Mouse (Mus musculus): Measurements from ENCODE around the gene 4933407L21Rik. TPM values are rescaled to one million over a fixed set of nuclear protein-coding genes. Genes with fewer than 3 reads are reported as not detected.

The 4933407L21Rik gene
- polyA plus RNA-seq, 1 experiment from 2014 or later: not detected

DNA sequence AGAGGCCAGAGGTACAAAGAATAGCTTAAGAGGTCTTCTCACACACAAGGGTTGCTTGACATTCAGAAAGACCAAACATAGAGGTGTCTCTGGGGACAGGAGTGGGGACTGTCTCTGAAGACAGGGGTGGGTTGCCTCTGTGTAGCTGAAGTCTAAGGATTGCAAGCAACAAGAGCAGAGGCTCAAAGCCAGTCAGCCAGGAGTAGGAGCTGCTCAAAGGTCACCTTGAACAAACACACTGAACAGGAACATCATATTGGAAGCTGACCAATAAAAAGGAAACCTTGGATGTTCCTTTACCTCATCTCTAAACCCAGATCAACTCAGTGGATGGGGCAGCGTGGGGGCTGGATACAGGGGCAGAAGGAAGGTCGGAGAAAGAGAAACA, 31.6 kb downstream of the 4933407L21Rik start:
- no peak overlapping the region for H3K27ac ChIP-seq (ENCODE audit: low read depth, low read length)
- no peaks in the 10 kb centered on the region; the same call in none of the 2 replicates for H3K4me1 ChIP-seq (replicated peaks; ENCODE audit: control insufficient read depth, insufficient read depth, low read length)
- WGBS: 63% methylated on average over 2 of the region's 2 CpGs
- no peaks in the 10 kb centered on the region for H3K27me3 ChIP-seq (replicated peaks; ENCODE audit: control insufficient read depth, insufficient read depth, low read length)
- no peak for DNase-seq (ENCODE audit: low spot score)
- no peaks in the 10 kb centered on the region for H3K36me3 ChIP-seq (ENCODE audit: control insufficient read depth, insufficient read depth, low read length)
- H3K9me3 ChIP-seq (ENCODE audit: control insufficient read depth, low read length): no peaks in the 10 kb centered on the region
- H3K4me2 ChIP-seq: no peak overlapping the region
- no peak overlapping the region for H3K4me3 ChIP-seq (ENCODE audit: low read depth, low read length)
- no peak for ATAC-seq (replicated peaks; ENCODE audit: low FRiP score)
- H3K9ac ChIP-seq (ENCODE audit: low read depth, low read length): no peak overlapping the region

DNA sequence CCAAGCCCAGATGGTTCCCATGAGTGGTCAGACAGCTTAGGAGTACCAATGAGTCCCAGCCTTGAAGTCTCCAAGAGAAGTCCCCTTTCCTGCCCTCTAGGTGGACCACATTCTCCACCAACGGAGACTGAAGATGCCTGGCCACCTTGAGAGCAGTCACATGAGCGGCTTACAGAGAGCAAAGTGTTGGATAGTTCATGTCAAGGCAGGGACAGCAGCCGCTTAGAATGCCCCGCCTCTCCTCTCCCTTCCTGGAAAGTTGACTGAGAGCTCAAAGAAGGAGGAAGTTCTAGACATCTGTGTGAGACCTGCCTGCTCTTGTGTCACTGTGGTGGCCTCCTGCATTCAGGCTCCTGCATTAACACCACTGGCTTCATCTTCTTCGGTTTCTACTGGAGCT, 32.6 kb downstream of the 4933407L21Rik start, which contains the start of gene Gpr55:
Gene Gpr55, minus strand, starts transcription at position 135 of the 400 bp plus-strand sequence.
- DNase-seq (ENCODE audit: low spot score) (no peak), ATAC-seq (replicated peaks; ENCODE audit: low FRiP score) (no peak)
- H3K4me1 ChIP-seq (replicated peaks; ENCODE audit: control insufficient read depth, insufficient read depth, low read length): no peaks in the 10 kb centered on the region; the same call in 1 of the 2 replicates
- no peaks in the 10 kb centered on the region for H3K27me3 ChIP-seq (replicated peaks; ENCODE audit: control insufficient read depth, insufficient read depth, low read length)
- no peaks in the 10 kb centered on the region for H3K36me3 ChIP-seq (ENCODE audit: control insufficient read depth, insufficient read depth, low read length)
- no peak within 1 kb of the TSS for H3K9ac ChIP-seq (ENCODE audit: low read depth, low read length)
- H3K4me2 ChIP-seq: no peak within 1 kb of the TSS
- 34% methylated on average over 5 of the region's 5 CpGs for WGBS
- no peak within 1 kb of the TSS for H3K4me3 ChIP-seq (ENCODE audit: low read depth, low read length)
- H3K9me3 ChIP-seq (ENCODE audit: control insufficient read depth, low read length): no peaks in the 10 kb centered on the region
- no peak within 1 kb of the TSS for H3K27ac ChIP-seq (ENCODE audit: low read depth, low read length)

- no peak overlapping the region for H3K4me2 ChIP-seq
- H3K9ac ChIP-seq (ENCODE audit: low read depth, low read length): no peak overlapping the region
- H3K9me3 ChIP-seq (ENCODE audit: control insufficient read depth, low read length): no peaks in the 10 kb centered on the region
- H3K4me1 ChIP-seq (replicated peaks; ENCODE audit: control insufficient read depth, insufficient read depth, low read length): no peaks in the 10 kb centered on the region; the same call in 1 of the 2 replicates
- H3K27me3 ChIP-seq (replicated peaks; ENCODE audit: control insufficient read depth, insufficient read depth, low read length): no peaks in the 10 kb centered on the region
- no peak for ATAC-seq (replicated peaks; ENCODE audit: low FRiP score)
- no peaks in the 10 kb centered on the region for H3K36me3 ChIP-seq (ENCODE audit: control insufficient read depth, insufficient read depth, low read length)
- WGBS: 47% methylated on average over 3 of the region's 3 CpGs
- no peak for DNase-seq (ENCODE audit: low spot score)
- no peak overlapping the region for H3K4me3 ChIP-seq (ENCODE audit: low read depth, low read length)
- H3K27ac ChIP-seq (ENCODE audit: low read depth, low read length): no peak overlapping the region
Measured at GRCm38 (mm10) chr1:85962081-85962480, 33.8 kb downstream of the 4933407L21Rik start.

GRCm38 (mm10) chr1:85965856-85966255, 37.6 kb downstream of the 4933407L21Rik start:
- DNase-seq (ENCODE audit: low spot score): no peak

GRCm38 (mm10) chr1:85969081-85969480, 40.8 kb downstream of the 4933407L21Rik start:
- ATAC-seq (replicated peaks; ENCODE audit: low FRiP score): no peak
- Histone ChIP-seq H3K27ac (ENCODE audit: low read depth, low read length) (no peak overlapping the region), H3K4me1 (replicated peaks; ENCODE audit: control insufficient read depth, insufficient read depth, low read length) (no peaks in the 10 kb centered on the region), H3K4me3 (ENCODE audit: low read depth, low read length) (no peak overlapping the region), H3K9ac (ENCODE audit: low read depth, low read length) (no peak overlapping the region), H3K27me3 (replicated peaks; ENCODE audit: control insufficient read depth, insufficient read depth, low read length) (no peaks in the 10 kb centered on the region), H3K9me3 (ENCODE audit: control insufficient read depth, low read length) (no peaks in the 10 kb centered on the region), H3K36me3 (ENCODE audit: control insufficient read depth, insufficient read depth, low read length) (no peaks in the 10 kb centered on the region), H3K4me2 (no peak overlapping the region)
- no peak for DNase-seq (ENCODE audit: low spot score)
- 57% methylated on average over 1 of the region's 1 CpGs for WGBS

More at GRCm38 (mm10) chr1:85965856-85966255, 37.6 kb downstream of the 4933407L21Rik start:
- Histone ChIP-seq H3K27me3 (replicated peaks; ENCODE audit: control insufficient read depth, insufficient read depth, low read length) (no peaks in the 10 kb centered on the region), H3K4me1 (replicated peaks; ENCODE audit: control insufficient read depth, insufficient read depth, low read length) (no peaks in the 10 kb centered on the region), H3K9ac (ENCODE audit: low read depth, low read length) (no peak overlapping the region), H3K4me3 (ENCODE audit: low read depth, low read length) (no peak overlapping the region), H3K36me3 (ENCODE audit: control insufficient read depth, insufficient read depth, low read length) (no peaks in the 10 kb centered on the region), H3K4me2 (no peak overlapping the region), H3K9me3 (ENCODE audit: control insufficient read depth, low read length) (no peaks in the 10 kb centered on the region), H3K27ac (ENCODE audit: low read depth, low read length) (no peak overlapping the region)
- no peak for ATAC-seq (replicated peaks; ENCODE audit: low FRiP score)
- WGBS: 55% methylated on average over 3 of the region's 3 CpGs

DNA sequence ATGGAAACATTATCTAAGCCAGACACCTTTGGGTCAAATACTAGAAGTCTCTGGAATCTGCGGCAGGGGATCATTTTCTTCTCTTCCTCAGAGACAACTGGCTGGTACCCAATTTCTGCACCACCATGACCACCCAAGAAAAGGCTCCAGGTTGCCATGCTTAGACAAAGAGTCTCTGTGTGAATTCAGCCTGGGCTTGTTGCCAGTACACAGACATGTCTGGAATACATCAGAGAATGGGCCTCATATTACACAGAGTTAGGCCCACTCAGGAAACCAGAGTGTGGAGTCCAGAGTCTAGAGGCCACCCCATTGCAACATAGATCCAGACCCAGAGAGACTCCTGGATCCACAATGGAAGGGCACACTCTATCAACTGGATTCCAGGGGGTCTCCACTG, 41.2 kb downstream of the 4933407L21Rik start:
- no peak for ATAC-seq (replicated peaks; ENCODE audit: low FRiP score)
- 94% methylated on average over 1 of the region's 1 CpGs for WGBS
- no peaks in the 10 kb centered on the region for H3K27me3 ChIP-seq (replicated peaks; ENCODE audit: control insufficient read depth, insufficient read depth, low read length)

GRCm38 (mm10) chr1:85971070-85971469, 42.8 kb downstream of the 4933407L21Rik start:
- 86% methylated on average over 3 of the region's 3 CpGs for WGBS
- ATAC-seq (replicated peaks; ENCODE audit: low FRiP score) (no peak), DNase-seq (ENCODE audit: low spot score) (no peak)
- no peak overlapping the region for H3K4me2 ChIP-seq
- no peaks in the 10 kb centered on the region for H3K36me3 ChIP-seq (ENCODE audit: control insufficient read depth, insufficient read depth, low read length)
- no peak overlapping the region for H3K9ac ChIP-seq (ENCODE audit: low read depth, low read length)
- no peaks in the 10 kb centered on the region for H3K4me1 ChIP-seq (replicated peaks; ENCODE audit: control insufficient read depth, insufficient read depth, low read length)
- H3K27ac ChIP-seq (ENCODE audit: low read depth, low read length): no peak overlapping the region
- no peak overlapping the region for H3K4me3 ChIP-seq (ENCODE audit: low read depth, low read length)
- H3K27me3 ChIP-seq (replicated peaks; ENCODE audit: control insufficient read depth, insufficient read depth, low read length): no peaks in the 10 kb centered on the region
- no peaks in the 10 kb centered on the region for H3K9me3 ChIP-seq (ENCODE audit: control insufficient read depth, low read length)

More for the DNA sequence above, 41.2 kb downstream of the 4933407L21Rik start:
- Histone ChIP-seq H3K9ac (ENCODE audit: low read depth, low read length) (no peak overlapping the region), H3K4me2 (no peak overlapping the region), H3K27ac (ENCODE audit: low read depth, low read length) (no peak overlapping the region), H3K4me3 (ENCODE audit: low read depth, low read length) (no peak overlapping the region), H3K4me1 (replicated peaks; ENCODE audit: control insufficient read depth, insufficient read depth, low read length) (no peaks in the 10 kb centered on the region), H3K36me3 (ENCODE audit: control insufficient read depth, insufficient read depth, low read length) (no peaks in the 10 kb centered on the region), H3K9me3 (ENCODE audit: control insufficient read depth, low read length) (no peaks in the 10 kb centered on the region)
- DNase-seq (ENCODE audit: low spot score): no peak

GRCm38 (mm10) chr1:85972341-85972740, 44.1 kb downstream of the 4933407L21Rik start:
- Histone ChIP-seq H3K27me3 (replicated peaks; ENCODE audit: control insufficient read depth, insufficient read depth, low read length) (no peaks in the 10 kb centered on the region), H3K36me3 (ENCODE audit: control insufficient read depth, insufficient read depth, low read length) (no peaks in the 10 kb centered on the region), H3K4me2 (no peak overlapping the region), H3K27ac (ENCODE audit: low read depth, low read length) (no peak overlapping the region), H3K9ac (ENCODE audit: low read depth, low read length) (no peak overlapping the region), H3K9me3 (ENCODE audit: control insufficient read depth, low read length) (no peaks in the 10 kb centered on the region), H3K4me1 (replicated peaks; ENCODE audit: control insufficient read depth, insufficient read depth, low read length) (no peaks in the 10 kb centered on the region), H3K4me3 (ENCODE audit: low read depth, low read length) (no peak overlapping the region)
- no peak for ATAC-seq (replicated peaks; ENCODE audit: low FRiP score)
- no peak for DNase-seq (ENCODE audit: low spot score)
- WGBS: 69% methylated on average over 3 of the region's 3 CpGs

- no peaks in the 10 kb centered on the region for H3K9me3 ChIP-seq (ENCODE audit: control insufficient read depth, low read length)
- H3K9ac ChIP-seq (ENCODE audit: low read depth, low read length): no peak overlapping the region
- no peaks in the 10 kb centered on the region for H3K36me3 ChIP-seq (ENCODE audit: control insufficient read depth, insufficient read depth, low read length)
- WGBS: 70% methylated on average over 2 of the region's 2 CpGs
- no peak overlapping the region for H3K27ac ChIP-seq (ENCODE audit: low read depth, low read length)
- H3K4me3 ChIP-seq (ENCODE audit: low read depth, low read length): no peak overlapping the region
- H3K27me3 ChIP-seq (replicated peaks; ENCODE audit: control insufficient read depth, insufficient read depth, low read length): no peaks in the 10 kb centered on the region
- no peak overlapping the region for H3K4me2 ChIP-seq
- DNase-seq (ENCODE audit: low spot score) (no peak), ATAC-seq (replicated peaks; ENCODE audit: low FRiP score) (no peak)
- H3K4me1 ChIP-seq (replicated peaks; ENCODE audit: control insufficient read depth, insufficient read depth, low read length): no peaks in the 10 kb centered on the region
Measured at GRCm38 (mm10) chr1:85973468-85973877, 45.2 kb downstream of the 4933407L21Rik start.

Data from liver, embryonic 11.5 days (tissue).